Mouse (Mus musculus) forebrain, embryonic 15.5 days (tissue): ENCODE measurements around the gene Napa. TPM values are rescaled to one million over a fixed set of nuclear protein-coding genes. Genes with fewer than 3 reads are reported as not detected.
A peak's percentile ranks its signal among the peaks of the same experiment; 100 is the strongest.

Source experiments
- ATAC-seq: fragments of 200-750 bp; cut with Nextera tagmentation; replicated peaks from 2 replicates; pipeline ENCODE4 v1.8.0; 2017; ENCODE audit warnings: mild to moderate bottlenecking, moderate TSS enrichment, moderate library complexity
- H3K27ac ChIP-seq: fragments of 300-500 bp; sonication (generic); replicated peaks from 2 replicates; pipeline ENCODE4 v1.5.1; 2015; ENCODE audit warnings: mild to moderate bottlenecking, inconsistent platforms
- H3K27me3 ChIP-seq: fragments of 300-500 bp; sonication (generic); 2 replicates; pipeline ENCODE4 v1.6.1; 2015; ENCODE audit warnings: inconsistent platforms
- H3K36me3 ChIP-seq: fragments of 300-500 bp; sonication (generic); 2 replicates; pipeline ENCODE4 v1.6.1; 2015; ENCODE audit warnings: mild to moderate bottlenecking, inconsistent platforms
- H3K4me1 ChIP-seq: fragments of 300-500 bp; sonication (generic); 2 replicates; pipeline ENCODE4 v1.6.1; 2015; ENCODE audit warnings: inconsistent platforms
- H3K4me2 ChIP-seq: fragments of 300-500 bp; sonication (generic); replicated peaks from 2 replicates; pipeline ENCODE4 v1.6.1; 2015; ENCODE audit warnings: mild to moderate bottlenecking, inconsistent platforms
- H3K4me3 ChIP-seq: fragments of 300-500 bp; sonication (generic); 2 replicates; pipeline ENCODE4 v1.5.1; 2015; ENCODE audit warnings: mild to moderate bottlenecking, inconsistent platforms
- H3K9ac ChIP-seq: fragments of 300-500 bp; sonication (generic); replicated peaks from 2 replicates; pipeline ENCODE4 v1.6.1; 2015; ENCODE audit warnings: mild to moderate bottlenecking, inconsistent platforms
- H3K9me3 ChIP-seq: fragments of 300-500 bp; sonication (generic); 2 replicates; pipeline ENCODE4 v1.6.1; 2016; ENCODE audit warnings: inconsistent platforms
- WGBS: fragments of 180-500 bp; shearing (Covaris S2); methylation state at CpG from one replicate; pipeline ENCODE4 v1.1.7; 2015; ENCODE audit warnings: mixed read lengths; 5-methylcytosine and 5-hydroxymethylcytosine counted together
- polyA plus RNA-seq: library from polyadenylated mRNA; unstranded; fragments of >200 nt; fragmentation: Nextera tagmentation; extraction: Ambion mirVana; gene quantifications from 2 replicates; pipeline ENCODE4 v1.2.1, GENCODE M21; 2015

The Napa gene
- polyA plus RNA-seq, 1 experiment from 2014 or later, result 200 TPM

- no peaks in the 10 kb centered on the region for H3K9me3 ChIP-seq
- peak within 1 kb of the TSS; percentile 19; the same call in 1 of the 2 replicates for H3K4me2 ChIP-seq
- no peaks in the 10 kb centered on the region for H3K36me3 ChIP-seq
- H3K4me3 ChIP-seq, result 0 out of 2 replicates have a peak within 1 kb of the TSS, but pooled peaks have one; percentile 10
- no peaks in the 10 kb centered on the region for H3K4me1 ChIP-seq
- no peak within 1 kb of the TSS for H3K27ac ChIP-seq
- no peak within 1 kb of the TSS for H3K9ac ChIP-seq
- ATAC-seq, result 0 out of 2 replicates have a peak, but pooled peaks have one; percentile 38
- 51% methylated on average over 68 of the region's 80 CpGs for WGBS
- peaks cover 11% of the 10 kb centered on the region for H3K27me3 ChIP-seq
Observed at GRCm38 (mm10) chr7:16061219-16062098, 36.8 kb upstream of the Napa start, which contains the start of gene Zfp541. TSS of gene Zfp541 (plus strand) at chr7:16061814.

- WGBS, result 79% methylated on average over 15 of the region's 15 CpGs
- H3K4me1 ChIP-seq, result no peaks in the 10 kb centered on the region
- no peak overlapping the region for H3K27ac ChIP-seq
- H3K9ac ChIP-seq, result no peak overlapping the region
- peaks cover 11% of the 10 kb centered on the region for H3K27me3 ChIP-seq
- no peak overlapping the region for H3K4me3 ChIP-seq
- no peaks in the 10 kb centered on the region for H3K9me3 ChIP-seq
- H3K4me2 ChIP-seq, result no peak overlapping the region
- no peak for ATAC-seq
- no peaks in the 10 kb centered on the region for H3K36me3 ChIP-seq
Observed at GRCm38 (mm10) chr7:16062099-16062420, 36.2 kb upstream of the Napa start.

- no peak overlapping the region for H3K4me2 ChIP-seq
- peaks cover 11% of the 10 kb centered on the region for H3K27me3 ChIP-seq
- no peaks in the 10 kb centered on the region for H3K9me3 ChIP-seq
- no peak overlapping the region for H3K9ac ChIP-seq
- H3K36me3 ChIP-seq, result no peaks in the 10 kb centered on the region
- ATAC-seq, result no peak
- no peak overlapping the region for H3K27ac ChIP-seq
- no peaks in the 10 kb centered on the region for H3K4me1 ChIP-seq
- H3K4me3 ChIP-seq, result no peak overlapping the region
- 29% methylated on average over 4 of the region's 4 CpGs for WGBS
Observed at GRCm38 (mm10) chr7:16063490-16063889, 34.8 kb upstream of the Napa start.

- no peaks in the 10 kb centered on the region for H3K27me3 ChIP-seq
- no peak overlapping the region for H3K9ac ChIP-seq
- no peak overlapping the region for H3K27ac ChIP-seq
- no peak overlapping the region for H3K4me2 ChIP-seq
- no peaks in the 10 kb centered on the region for H3K36me3 ChIP-seq
- ATAC-seq, result no peak
- no peaks in the 10 kb centered on the region for H3K9me3 ChIP-seq
- H3K4me1 ChIP-seq, result no peaks in the 10 kb centered on the region
- H3K4me3 ChIP-seq, result no peak overlapping the region
Observed at GRCm38 (mm10) chr7:16070846-16071245, 27.4 kb upstream of the Napa start.

- H3K27ac ChIP-seq, result no peak overlapping the region
- no peaks in the 10 kb centered on the region for H3K9me3 ChIP-seq
- no peak for ATAC-seq
- H3K4me1 ChIP-seq, result no peaks in the 10 kb centered on the region
- no peak overlapping the region for H3K4me3 ChIP-seq
- H3K27me3 ChIP-seq, result no peaks in the 10 kb centered on the region
- H3K36me3 ChIP-seq, result no peaks in the 10 kb centered on the region
- WGBS, result 83% methylated on average over 6 of the region's 6 CpGs
- H3K9ac ChIP-seq, result no peak overlapping the region
- H3K4me2 ChIP-seq, result no peak overlapping the region
Observed at GRCm38 (mm10) chr7:16071906-16072305, 26.4 kb upstream of the Napa start.

- Histone ChIP-seq H3K9ac (no peak overlapping the region), H3K27me3 (no peaks in the 10 kb centered on the region), H3K36me3 (no peaks in the 10 kb centered on the region), H3K9me3 (no peaks in the 10 kb centered on the region), H3K27ac (no peak overlapping the region), H3K4me1 (no peaks in the 10 kb centered on the region), H3K4me2 (no peak overlapping the region), H3K4me3 (no peak overlapping the region)
- ATAC-seq, result no peak
- 50% methylated on average over 1 of the region's 1 CpGs for WGBS
Observed at GRCm38 (mm10) chr7:16079947-16080346, 18.3 kb upstream of the Napa start.

- Histone ChIP-seq H3K36me3 (no peaks in the 10 kb centered on the region), H3K27ac (no peak overlapping the region), H3K4me3 (no peak overlapping the region), H3K27me3 (no peaks in the 10 kb centered on the region), H3K9ac (no peak overlapping the region), H3K9me3 (no peaks in the 10 kb centered on the region), H3K4me2 (no peak overlapping the region), H3K4me1 (no peaks in the 10 kb centered on the region)
- ATAC-seq, result no peak
- WGBS, result 68% methylated on average over 4 of the region's 4 CpGs
Observed at GRCm38 (mm10) chr7:16080581-16080980, 17.7 kb upstream of the Napa start.

GRCm38 (mm10) chr7:16083361-16083760, 14.9 kb upstream of the Napa start:
- H3K9me3 ChIP-seq, result no peaks in the 10 kb centered on the region
- no peak overlapping the region for H3K4me2 ChIP-seq
- H3K27me3 ChIP-seq, result no peaks in the 10 kb centered on the region
- no peak overlapping the region for H3K27ac ChIP-seq
- H3K9ac ChIP-seq, result no peak overlapping the region
- WGBS, result 61% methylated on average over 4 of the region's 4 CpGs
- H3K36me3 ChIP-seq, result no peaks in the 10 kb centered on the region
- H3K4me1 ChIP-seq, result no peaks in the 10 kb centered on the region
- no peak overlapping the region for H3K4me3 ChIP-seq
- no peak for ATAC-seq

- no peak overlapping the region for H3K9ac ChIP-seq
- H3K4me3 ChIP-seq, result no peak overlapping the region
- 75% methylated on average over 2 of the region's 2 CpGs for WGBS
- no peak overlapping the region for H3K27ac ChIP-seq
- no peaks in the 10 kb centered on the region for H3K27me3 ChIP-seq
- no peaks in the 10 kb centered on the region for H3K36me3 ChIP-seq
- no peaks in the 10 kb centered on the region for H3K4me1 ChIP-seq
- no peaks in the 10 kb centered on the region for H3K9me3 ChIP-seq
- no peak overlapping the region for H3K4me2 ChIP-seq
- ATAC-seq, result no peak
Observed at GRCm38 (mm10) chr7:16087587-16087986, 10.7 kb upstream of the Napa start.

- Histone ChIP-seq H3K4me1 (peaks cover 13% of the 10 kb centered on the region), H3K36me3 (no peaks in the 10 kb centered on the region), H3K27ac (no peak overlapping the region), H3K4me3 (no peak overlapping the region), H3K9ac (no peak overlapping the region), H3K4me2 (no peak overlapping the region), H3K9me3 (no peaks in the 10 kb centered on the region), H3K27me3 (no peaks in the 10 kb centered on the region)
- 67% methylated on average over 3 of the region's 3 CpGs for WGBS
- no peak for ATAC-seq
Observed at GRCm38 (mm10) chr7:16094592-16094991, 3.7 kb upstream of the Napa start.

GRCm38 (mm10) chr7:16099901-16100300, 1.6 kb downstream of the Napa start:
- peak overlapping the region; percentile 66; the same call in 1 of the 2 replicates for H3K4me3 ChIP-seq
- no peak overlapping the region for H3K9ac ChIP-seq
- H3K27me3 ChIP-seq, result no peaks in the 10 kb centered on the region
- H3K4me1 ChIP-seq, result peaks cover 39% of the 10 kb centered on the region
- no peak for ATAC-seq
- H3K9me3 ChIP-seq, result no peaks in the 10 kb centered on the region
- WGBS, result 84% methylated on average over 4 of the region's 4 CpGs
- peaks cover 5% of the 10 kb centered on the region; the same call in 1 of the 2 replicates for H3K36me3 ChIP-seq
- no peak overlapping the region for H3K27ac ChIP-seq
- peak overlapping the region; percentile 7; the same call in 1 of the 2 replicates for H3K4me2 ChIP-seq

- no peak for ATAC-seq
- H3K36me3 ChIP-seq, result peaks cover 8% of the 10 kb centered on the region; the same call in 1 of the 2 replicates
- H3K9ac ChIP-seq, result no peak overlapping the region
- WGBS, result 80% methylated on average over 7 of the region's 7 CpGs
- no peak overlapping the region for H3K4me2 ChIP-seq
- H3K27me3 ChIP-seq, result no peaks in the 10 kb centered on the region
- no peak overlapping the region for H3K27ac ChIP-seq
- H3K4me1 ChIP-seq, result peaks cover 39% of the 10 kb centered on the region
- H3K4me3 ChIP-seq, result no peak overlapping the region
- no peaks in the 10 kb centered on the region for H3K9me3 ChIP-seq
Observed at GRCm38 (mm10) chr7:16101081-16101480, 2.8 kb downstream of the Napa start.
